Mouse (Mus musculus) erythroid progenitor cell, adult 5-6 weeks (primary cell): Measurements from ENCODE around the gene Mrps15. TPM values are rescaled to one million over a fixed set of nuclear protein-coding genes. Genes with fewer than 3 reads are reported as not detected.

Source experiments
- ATAC-seq: replicated peaks from 2 replicates; pipeline ENCODE4 v1.8.0; 2016; ENCODE audit warnings: moderate number of reproducible peaks, mild to moderate bottlenecking, moderate TSS enrichment, inconsistent platforms; ENCODE audit not compliant: poor library complexity, low FRiP score, severe bottlenecking
- total RNA-seq, 2 experiments: library from RNA; stranded (forward) in 1 of 2; stranded (reverse) in 1 of 2; fragments of 150-400 nt in 1 of 2; fragments of 186-747, 209-891 nt in 1 of 2; gene quantifications; 2 replicates each; pipeline versions ENCODE4 v1.2.3 to v1.2.4; 2015 to 2017; ENCODE audit warnings: low replicate concordance in 2 of 2

Gene Mrps15
- 22.6 and 42.9 TPM in 2 replicates for total RNA-seq (2015; ENCODE audit: low replicate concordance)
- total RNA-seq (2017; ENCODE audit: low replicate concordance): 15.5 and 28.0 TPM in 2 replicates

DNA sequence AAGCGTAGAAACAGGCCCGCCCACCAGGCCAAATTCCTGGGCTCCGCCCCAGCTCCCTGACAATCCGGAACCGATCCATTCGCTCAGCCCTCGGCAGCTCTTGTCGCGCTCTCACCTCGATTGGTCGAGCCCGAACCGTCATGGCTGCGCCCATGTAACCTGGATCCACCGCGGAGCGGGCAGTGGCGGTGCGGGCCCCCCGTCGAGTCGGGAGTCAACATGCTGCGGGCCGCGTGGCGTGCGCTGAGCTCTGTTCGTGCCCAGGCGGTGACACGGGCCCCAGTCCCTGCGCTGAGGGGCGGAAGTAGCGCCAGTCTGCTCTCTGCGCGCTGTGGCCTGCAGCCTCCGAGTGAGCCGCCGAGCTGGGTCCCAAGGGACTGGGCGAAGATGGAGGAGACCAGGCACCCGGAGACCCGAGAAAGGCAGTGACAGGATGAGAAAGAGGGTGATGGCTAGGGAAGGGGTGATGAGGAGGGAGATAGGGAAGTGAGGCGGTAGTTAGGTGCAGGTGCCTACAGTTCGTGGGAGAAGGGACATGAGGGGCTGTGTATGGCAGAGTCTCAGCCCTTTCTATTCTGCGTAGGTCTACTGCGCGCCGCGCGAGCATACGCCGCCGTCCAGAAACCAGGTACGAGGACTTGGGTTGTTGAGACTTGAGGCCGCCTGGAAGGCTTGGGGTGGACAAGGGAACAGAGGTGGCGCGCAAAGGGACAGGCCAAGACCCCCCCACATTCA is at the start of gene Mrps15:
Gene Mrps15 (plus strand): TSS at position 75 of the 735 bp plus-strand sequence.
- ATAC-seq: peak; percentile 88

DNA sequence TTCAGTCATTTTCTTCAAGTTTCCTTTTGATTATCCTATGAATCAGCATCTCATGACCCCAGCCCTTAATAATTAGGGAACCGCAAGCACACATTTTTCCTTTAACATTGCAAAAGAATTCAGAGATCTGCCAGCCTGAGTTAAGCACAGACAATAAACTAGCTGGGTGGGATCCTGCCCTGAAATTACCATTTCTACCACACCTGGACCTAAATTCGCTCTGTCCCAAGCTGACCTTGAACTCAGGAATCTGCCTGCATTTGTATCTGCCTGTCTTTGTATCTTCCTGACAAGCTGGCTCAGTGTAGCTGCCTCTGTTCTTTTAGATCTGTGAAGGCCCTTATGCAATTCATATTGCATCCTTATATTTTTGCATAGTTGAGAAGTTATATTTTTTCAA is 48.9 kb upstream of the Mrps15 start:
- ATAC-seq: no peak

DNA sequence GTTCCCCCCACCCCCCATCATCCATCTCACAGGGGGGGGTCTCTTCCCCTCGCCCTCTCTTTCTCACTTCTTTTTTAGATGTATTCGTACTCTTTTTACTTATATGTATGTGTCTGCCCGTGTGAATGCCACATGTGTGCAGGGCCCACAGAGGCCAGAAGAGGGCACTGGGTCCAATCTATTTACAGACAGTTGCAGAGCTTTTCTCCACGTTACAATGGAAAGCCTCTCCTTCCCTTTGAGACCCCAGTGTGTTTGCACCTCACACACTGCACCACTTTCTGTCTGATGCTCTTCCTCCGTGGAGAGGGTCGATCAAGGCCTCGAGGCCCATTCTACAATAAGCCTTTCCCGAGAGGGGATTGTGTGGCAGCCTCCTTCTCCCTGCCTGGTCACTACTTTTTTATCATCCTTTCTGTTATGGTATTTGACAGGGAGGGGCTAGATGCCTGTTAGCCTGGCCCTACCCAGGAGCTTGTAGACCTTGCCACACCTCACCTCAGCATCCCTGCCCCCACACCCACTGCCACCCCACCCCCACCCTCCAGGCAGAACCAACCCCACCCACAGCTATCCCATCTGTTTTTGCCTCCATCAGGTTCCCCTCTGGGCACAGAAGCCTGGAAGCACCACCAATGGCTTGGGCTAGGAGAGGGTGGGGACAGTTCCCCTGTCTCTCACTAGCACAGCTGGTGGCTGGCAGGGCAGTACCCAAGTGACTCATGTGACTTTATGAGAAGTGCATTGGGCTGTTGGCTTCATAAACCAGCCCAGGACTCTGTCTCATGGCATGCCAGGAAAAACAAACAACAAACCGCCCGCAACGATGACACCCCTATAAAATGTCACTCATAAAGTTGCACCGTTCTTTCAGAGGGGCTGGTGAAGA is 45.2 kb upstream of the Mrps15 start:
- no peak for ATAC-seq

DNA sequence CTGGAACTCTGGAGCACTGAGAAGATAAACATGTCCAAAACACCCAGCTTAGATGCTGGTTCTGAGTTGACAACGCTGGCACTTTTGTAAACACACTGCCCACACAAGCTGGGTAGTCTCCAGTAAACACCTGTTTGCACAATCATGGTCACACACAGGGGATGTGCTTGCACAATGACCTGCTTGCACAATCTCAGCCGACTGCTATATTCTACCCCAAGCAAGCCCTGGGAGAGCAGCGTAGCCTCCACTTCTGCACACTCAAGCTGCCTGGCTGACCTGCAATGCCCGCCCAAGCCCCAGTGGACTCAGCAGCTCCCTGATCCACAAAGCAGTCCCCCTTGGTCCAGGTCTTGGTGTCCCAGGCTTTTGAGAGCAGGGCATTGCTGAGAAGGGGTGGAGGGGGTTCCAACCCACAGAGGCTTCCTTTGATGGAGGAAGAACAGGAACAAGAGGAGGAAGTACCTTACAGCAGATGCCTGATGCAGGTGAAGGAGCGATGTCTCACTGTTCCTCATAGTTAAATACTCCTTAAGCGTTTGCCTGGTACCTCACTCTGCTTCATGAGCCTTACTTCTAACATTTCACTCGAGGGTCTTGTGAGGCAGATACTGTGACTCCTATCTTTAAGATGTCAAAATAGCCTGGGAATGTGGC is 28.9 kb upstream of the Mrps15 start:
- ATAC-seq: no peak

DNA sequence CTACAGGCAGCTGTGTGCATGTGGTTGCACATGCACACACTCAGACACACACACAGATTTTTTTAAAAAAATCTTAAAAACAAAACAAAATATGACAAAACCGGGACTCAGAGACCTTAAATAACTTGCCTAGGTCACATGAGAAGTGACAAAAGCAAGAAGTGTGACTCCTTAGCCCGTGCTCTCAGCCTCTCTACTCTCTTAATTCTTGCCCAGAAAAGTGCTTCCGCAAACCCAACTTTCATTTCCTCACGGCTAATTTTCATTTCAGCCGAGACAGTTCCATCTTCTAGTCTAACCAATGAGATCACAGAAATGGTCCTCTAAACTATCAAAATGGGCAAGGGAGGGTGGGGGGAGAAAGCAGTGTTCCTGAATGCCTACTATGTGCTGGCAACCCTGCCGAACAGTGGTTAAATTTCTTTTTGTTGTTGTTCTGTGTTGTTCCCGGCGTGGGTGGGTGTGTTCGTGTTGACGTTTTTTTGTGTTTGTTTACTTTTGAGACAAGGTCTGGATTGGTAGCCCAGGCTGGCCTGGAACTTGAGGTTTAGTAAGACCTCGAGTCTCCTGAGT is 27.7 kb upstream of the Mrps15 start:
- ATAC-seq: no peak

DNA sequence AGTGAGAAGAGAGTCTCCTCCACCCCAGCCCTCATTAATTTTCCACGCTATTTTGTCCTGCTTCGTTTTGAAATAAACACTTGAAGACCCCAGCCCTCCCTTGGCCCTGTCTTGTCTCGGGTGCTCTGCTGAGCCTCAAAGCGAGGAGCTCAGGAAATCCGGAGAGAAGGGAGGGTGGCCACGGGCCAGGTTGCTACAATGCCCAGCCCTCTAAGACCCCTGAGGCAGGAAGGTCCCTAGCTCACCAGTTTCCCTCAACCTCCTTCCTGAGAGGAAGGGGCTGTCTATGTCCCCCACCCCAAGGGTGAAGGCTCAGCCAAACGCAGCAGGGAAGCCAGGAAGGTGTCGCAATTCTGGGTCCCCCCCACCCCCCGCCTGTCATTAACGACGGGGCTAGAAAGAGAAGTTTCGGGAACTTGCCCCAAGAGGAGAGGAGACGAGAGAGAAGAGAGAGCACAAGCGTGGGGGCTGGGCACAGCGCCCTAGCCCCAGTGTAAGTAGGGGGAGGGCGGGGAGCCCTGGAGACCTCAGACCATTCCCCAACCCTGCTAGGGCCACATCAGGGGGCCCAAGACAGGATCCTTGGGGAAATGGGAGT is 22.3 kb upstream of the Mrps15 start, which contains the start of gene Csf3r:
Gene Csf3r (plus strand): TSS at position 248 of the 598 bp plus-strand sequence.
- ATAC-seq: no peak

DNA sequence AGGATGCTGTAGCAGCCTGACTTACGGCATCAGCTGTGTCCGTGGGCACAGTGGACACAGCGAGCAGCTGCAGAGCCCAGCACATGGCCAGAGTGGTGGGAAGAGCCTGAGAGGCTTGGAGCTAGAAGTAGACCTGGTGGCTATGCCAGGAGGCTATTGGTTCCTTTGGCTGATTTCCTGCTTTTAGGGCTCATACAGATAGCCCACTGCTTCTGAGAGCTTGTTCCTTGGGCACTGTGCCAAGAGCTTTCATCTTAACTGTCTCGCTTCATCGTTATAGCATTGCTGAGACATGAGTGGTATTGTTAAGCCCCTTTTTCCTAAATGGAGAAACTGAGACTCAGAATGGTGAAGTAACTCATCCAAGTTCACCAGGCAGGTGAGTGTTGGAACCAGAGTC is 20.9 kb upstream of the Mrps15 start:
- no peak for ATAC-seq

DNA sequence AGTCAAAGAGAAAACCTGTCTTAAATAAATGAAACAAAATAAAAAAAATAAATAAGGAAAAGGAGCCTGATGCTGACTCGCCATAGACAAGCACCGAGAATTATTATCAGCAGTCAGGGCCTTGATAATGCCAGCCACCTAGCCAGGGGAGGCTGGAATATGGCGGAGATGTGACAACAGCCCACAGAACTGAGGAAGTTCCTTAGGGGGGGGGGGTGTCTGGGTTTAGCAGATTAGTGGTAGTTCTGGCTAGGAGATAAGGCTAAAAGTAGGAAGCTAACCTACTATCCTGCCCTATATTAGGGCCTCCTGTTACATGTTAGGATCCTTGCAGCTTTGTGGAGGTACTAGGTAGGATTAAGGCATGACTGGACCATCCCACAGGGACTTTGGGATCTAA is 18.7 kb upstream of the Mrps15 start:
- ATAC-seq: no peak

DNA sequence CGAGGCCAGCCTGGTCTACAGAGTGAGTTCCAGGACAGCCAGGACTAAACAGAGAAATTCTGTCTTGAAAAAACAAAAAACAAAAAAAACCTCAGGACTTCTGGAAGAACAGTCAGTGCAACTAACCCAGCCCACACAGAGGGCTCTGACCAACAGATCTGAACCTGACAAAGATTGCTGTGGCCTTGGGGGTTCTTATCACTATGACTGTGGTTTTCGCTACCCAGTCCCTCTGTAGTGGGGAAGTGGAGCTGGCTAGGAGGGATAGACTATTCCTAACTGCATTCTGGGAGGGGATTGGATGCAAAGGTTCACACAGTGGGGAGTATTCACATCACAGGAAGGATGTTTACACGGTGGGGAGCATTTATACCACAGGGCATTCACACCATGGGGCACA is 17.7 kb upstream of the Mrps15 start:
- ATAC-seq: no peak

DNA sequence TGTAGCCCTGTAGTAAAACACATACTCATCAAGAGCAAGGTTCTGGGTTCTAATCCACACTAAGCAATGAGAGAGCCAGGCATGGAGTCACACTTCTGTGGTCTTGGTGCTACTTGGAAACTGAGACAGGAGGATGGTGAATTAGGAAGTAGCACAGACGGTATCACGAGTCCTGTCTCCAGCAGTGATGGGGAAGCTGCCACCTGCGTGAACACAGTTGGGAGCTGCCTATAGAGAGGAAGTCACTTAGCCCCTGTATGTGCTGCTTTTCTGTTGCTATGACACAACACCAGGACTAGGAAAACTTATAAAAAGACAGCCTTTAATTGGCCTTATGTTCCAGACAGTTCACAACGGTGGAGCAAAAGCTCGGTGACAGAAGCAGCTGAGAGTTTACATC is 16.0 kb upstream of the Mrps15 start:
- ATAC-seq: no peak

DNA sequence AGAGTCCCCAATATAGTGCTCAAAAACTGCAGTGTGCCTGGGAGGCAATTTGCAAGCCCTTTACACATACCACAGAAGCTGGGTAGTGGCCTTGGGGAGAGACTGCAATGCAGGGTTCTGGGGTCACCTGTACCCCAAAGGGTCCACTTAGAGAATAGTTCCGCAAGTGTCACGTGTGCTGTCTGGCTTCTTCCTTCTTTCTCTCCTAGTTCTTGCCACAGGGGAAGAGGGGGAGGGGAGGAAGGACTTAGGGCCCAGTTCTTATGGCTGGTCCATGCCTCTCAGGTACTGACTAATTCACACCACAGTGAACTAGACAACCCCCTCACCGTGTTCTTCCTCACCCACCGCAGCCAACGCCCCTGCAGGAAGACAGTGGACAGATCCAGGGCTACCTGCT is 11.3 kb upstream of the Mrps15 start:
- no peak for ATAC-seq

DNA sequence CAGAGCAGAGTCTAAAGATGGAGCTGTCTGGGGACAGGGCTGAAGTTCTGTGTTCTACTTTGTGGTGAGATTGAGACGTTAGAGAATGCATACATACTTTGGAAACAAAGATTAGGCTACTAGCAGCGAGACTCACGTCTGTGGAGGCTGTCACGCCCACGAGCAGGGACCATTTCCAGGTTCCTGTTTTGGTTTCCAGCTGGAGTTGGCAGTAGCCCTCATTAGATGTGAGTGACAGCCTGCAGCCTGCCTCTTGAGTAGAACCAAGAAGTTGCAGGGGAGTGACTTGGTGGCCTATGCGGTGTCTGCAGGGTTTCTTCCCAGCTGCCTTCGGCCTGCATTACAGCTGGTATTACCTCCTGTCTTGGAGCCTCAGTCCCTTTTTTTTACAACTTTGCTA is 4.9 kb downstream of the Mrps15 start:
- ATAC-seq: no peak

DNA sequence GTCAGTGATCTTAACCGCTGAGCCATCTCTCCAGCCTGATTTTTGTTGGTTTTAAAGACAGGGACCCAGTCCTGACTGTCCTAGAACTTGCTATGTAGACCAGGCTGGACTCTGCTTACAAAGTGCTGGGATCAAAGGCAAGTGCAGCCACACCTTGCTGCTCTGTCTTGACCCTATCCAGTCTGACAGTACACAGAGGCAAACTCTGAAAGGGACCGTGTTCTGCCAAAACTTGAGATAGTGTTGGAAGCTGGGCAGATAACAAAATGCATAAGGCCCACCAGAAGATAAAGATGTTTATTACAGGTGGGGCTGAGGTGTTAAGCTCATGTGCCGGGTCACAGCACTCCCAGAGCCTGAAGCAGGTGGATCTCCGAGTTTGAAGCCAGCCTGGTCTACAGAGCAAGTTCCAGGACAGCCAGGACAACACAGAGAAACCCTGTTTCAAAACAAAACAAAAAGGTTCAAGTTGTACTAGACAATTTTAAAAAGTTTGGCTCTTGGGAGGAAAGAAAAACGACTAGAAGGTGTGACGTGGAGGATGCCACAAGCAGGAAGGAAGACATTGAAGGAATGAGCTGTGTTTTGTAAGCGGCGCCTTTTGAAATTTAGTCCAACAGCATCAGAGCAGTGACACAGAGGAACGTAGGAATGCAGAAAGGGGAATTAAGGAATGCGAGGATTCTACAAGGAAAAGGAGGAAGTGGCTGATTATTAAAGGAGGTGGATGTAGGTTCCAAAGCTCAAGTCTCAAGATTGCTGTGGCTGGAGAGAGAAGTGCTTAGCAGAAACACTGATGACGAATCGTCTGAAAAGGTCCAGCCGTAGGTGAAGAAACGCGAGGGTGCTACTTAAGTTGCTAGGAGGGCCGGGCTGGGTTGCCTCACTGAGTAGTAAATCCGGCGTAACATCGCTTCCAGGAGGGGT is 10.7 kb downstream of the Mrps15 start:
- ATAC-seq: peak; percentile 68

DNA sequence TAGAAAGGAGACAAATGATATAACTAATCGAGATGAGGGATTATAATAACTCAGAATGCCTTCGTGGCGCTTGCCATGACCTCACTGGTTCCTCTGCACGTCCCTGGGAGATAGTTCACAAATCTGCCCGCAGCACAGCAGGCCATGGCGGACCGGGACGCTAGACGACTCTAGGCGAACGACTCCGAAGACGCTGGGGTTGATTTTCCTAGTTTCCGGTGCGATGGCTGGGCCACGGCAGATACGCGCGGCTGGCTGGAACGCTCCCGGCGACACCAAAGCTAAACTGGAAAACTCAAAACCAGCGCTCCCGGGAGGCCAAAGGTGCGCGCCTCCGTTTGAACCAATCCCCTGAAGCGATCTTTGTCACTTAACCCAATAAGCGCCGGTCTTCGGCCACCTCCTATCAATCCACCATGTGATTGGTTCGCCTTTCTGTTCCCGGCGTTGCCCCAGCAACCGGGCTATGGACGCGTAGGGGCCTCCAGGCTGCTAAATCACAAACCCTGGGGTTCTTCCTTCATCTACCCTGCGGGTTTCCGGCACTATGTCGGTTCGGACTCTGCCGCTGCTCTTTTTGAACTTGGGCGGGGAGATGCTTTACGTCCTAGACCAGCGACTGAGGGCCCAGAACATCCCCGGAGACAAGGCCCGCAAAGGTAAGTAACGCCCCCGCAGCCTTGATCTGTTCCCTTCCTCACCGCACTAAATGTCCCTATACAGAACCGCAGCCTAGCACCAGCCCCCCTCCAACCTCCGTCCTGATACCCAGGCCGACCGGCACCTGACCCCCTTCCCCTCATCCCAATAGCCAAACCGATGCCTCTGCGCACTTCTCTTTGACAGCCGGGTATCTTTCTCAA is 11.6 kb downstream of the Mrps15 start, which contains the start of gene Oscp1:
Gene Oscp1 (plus strand): TSS at position 432 of the 863 bp plus-strand sequence.
- ATAC-seq: peak; percentile 96

DNA sequence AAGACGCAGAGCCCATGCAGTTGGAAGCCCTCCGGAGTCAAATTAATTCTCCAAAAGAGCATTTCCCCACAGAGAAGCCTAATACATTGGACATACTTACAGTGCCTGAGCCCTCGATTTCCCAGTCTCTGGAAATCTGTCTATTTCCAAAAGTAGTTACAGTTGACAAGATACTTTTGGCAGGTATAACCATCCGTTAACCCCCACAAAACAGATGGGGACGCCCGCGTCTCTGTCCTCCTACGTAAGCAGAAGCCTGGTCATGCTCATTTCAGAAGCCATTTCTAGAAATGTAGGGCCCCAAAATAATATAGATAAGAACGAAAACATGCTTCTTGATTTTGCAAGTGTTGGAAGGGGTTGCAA is 12.3 kb downstream of the Mrps15 start:
- no peak for ATAC-seq

DNA sequence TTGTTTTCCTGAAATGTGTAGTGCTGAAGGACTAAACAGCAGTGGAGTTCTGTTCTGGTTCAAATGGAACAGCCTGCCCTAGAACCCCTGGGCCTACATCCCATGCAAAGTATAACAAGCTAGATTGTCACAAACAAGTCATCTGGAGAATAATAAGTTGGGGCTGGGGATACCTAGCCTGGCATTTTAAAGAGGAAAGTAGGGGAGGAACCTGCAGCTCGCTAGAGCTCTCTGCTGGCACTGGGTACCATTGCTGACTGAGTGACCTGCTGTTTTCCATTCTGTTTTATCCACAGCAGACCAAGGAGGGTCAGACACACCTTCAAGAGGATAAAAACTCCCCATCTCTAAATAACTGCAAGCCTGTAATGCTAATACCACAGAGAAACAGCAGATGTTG is 16.1 kb downstream of the Mrps15 start:
- no peak for ATAC-seq

DNA sequence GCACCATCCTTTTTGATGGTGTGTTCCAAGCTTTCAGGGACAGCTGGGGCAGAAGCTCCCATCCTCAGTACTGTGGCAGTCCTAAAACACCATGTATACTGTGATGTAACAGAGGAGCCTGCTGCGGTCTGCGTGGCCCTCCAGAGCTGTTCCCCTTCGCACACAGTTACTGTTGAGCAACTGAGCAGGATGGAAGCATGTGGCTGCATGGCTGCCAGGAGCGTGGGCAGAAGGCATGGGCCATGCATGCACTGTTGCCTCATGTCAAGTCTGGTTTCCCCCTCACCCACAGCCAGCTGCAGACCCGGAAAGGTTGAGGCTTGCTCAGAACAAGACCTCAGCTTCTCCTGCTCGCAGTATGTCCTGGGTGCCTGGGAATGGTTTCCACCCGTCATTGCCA is 18.5 kb downstream of the Mrps15 start:
- ATAC-seq: no peak
